ENCODE assay signal across 11 mouse cellular contexts in genomic region chr7:139087801-139088200, GRCm38 (mm10). TPM values are rescaled to one million over a fixed set of nuclear protein-coding genes. Genes with fewer than 3 reads are reported as not detected.
DNase-seq lines count a peak whose midpoint lies in the region; ATAC-seq and TF ChIP-seq lines count a peak whose summit lies in the region.
"Had no signal": no experiment of that assay in that cellular context is flagged by ENCODE, and none has a peak within 500 bp of the region (broad histone marks: within the 10 kb centered on the region; RNA-seq: fewer than 3 reads in every experiment).

No protein-coding gene starts in this region.

- H3K9ac ChIP-seq in forebrain, embryonic 16.5 days (replicated peaks; ENCODE audit: low read depth, low read length) = no peak overlapping the region
- H3K9ac ChIP-seq in midbrain, embryonic 11.5 days (ENCODE audit: low read length) = no peak overlapping the region

- H3K4me1 ChIP-seq in forebrain, embryonic 16.5 days (replicated peaks; ENCODE audit: control insufficient read depth, insufficient read depth, low read length) = peaks cover 38% of the 10 kb centered on the region
- peaks cover 11% of the 10 kb centered on the region for H3K4me1 ChIP-seq in midbrain, embryonic 11.5 days (ENCODE audit: control insufficient read depth, insufficient read depth, low read length)

- H3K27ac ChIP-seq in gastrocnemius, adult 2 months = no peak overlapping the region
- H3K27ac ChIP-seq in forebrain, embryonic 16.5 days (ENCODE audit: low read length) = no peak overlapping the region; the same call in 1 of the 2 replicates
- H3K27ac ChIP-seq in midbrain, embryonic 11.5 days (ENCODE audit: low read depth, low read length) = no peak overlapping the region

- DNase-seq in gastrocnemius, adult 2 months = peak; percentile 9
- no peak for DNase-seq in gastrocnemius, postnatal 25 days
- DNase-seq in adipocyte (ENCODE audit: low spot score) = peak; percentile 30
- no peak for DNase-seq in midbrain, embryonic 11.5 days (ENCODE audit: low spot score, missing footprints)
- DNase-seq in T-cell, adult 2 months (ENCODE audit: low spot score) = no peak
- DNase-seq in layer of hippocampus, adult 18-20 months (ENCODE audit: low spot score in 2 of 2) = no peak
- DNase-seq in spleen, postnatal 36 days (ENCODE audit: low spot score in 2 of 2) = no peak
- DNase-seq: adrenal gland, postnatal 25 days; kidney, postnatal 4 days; thymus, postnatal 36 days had no signal

- 23% methylated on average over 2 of the region's 2 CpGs for WGBS in forebrain, embryonic 16.5 days
- 79% methylated on average over 2 of the region's 2 CpGs for WGBS in midbrain, embryonic 11.5 days

- 0 out of 2 replicates have a peak, but pooled peaks cover 6% of the 10 kb centered on the region for H3K27me3 ChIP-seq in forebrain, embryonic 16.5 days (replicated peaks; ENCODE audit: control insufficient read depth, insufficient read depth, low read length)
- no peaks in the 10 kb centered on the region; the same call in 1 of the 2 replicates for H3K27me3 ChIP-seq in midbrain, embryonic 11.5 days (ENCODE audit: control insufficient read depth, insufficient read depth, low read length)

- H3K9me3 ChIP-seq in forebrain, embryonic 16.5 days (ENCODE audit: control insufficient read depth, low read length) = no peaks in the 10 kb centered on the region
- H3K9me3 ChIP-seq in midbrain, embryonic 11.5 days (ENCODE audit: control insufficient read depth, low read length) = no peaks in the 10 kb centered on the region

- no peak for TF ChIP-seq CTCF in gastrocnemius, adult 2 months (IDR thresholded peaks at IDR 0.05)

- ATAC-seq in forebrain, embryonic 16.5 days = peak; percentile 70
- no peak for ATAC-seq in midbrain, embryonic 11.5 days (ENCODE audit: low FRiP score)

- H3K4me2 ChIP-seq in forebrain, embryonic 16.5 days (ENCODE audit: low read length) = peak overlapping the region; percentile 87
- H3K4me2 ChIP-seq in midbrain, embryonic 11.5 days = peak overlapping the region; percentile 52

- intact Hi-C loops in gastrocnemius, adult 2 months (cut with DNase I) = no loop called here

- 0 out of 2 replicates have a peak, but pooled peaks cover 4% of the 10 kb centered on the region for H3K36me3 ChIP-seq in forebrain, embryonic 16.5 days (ENCODE audit: control insufficient read depth, insufficient read depth)
- peaks cover 10% of the 10 kb centered on the region for H3K36me3 ChIP-seq in midbrain, embryonic 11.5 days (ENCODE audit: control insufficient read depth, insufficient read depth, low read length)

- H3K4me3 ChIP-seq in gastrocnemius, adult 2 months = no peak overlapping the region
- no peak overlapping the region for H3K4me3 ChIP-seq in forebrain, embryonic 16.5 days (replicated peaks; ENCODE audit: low read length)
- peak overlapping the region; percentile 85; the same call in 1 of the 2 replicates for H3K4me3 ChIP-seq in midbrain, embryonic 11.5 days (ENCODE audit: low read depth, low read length)

RNA-seq across cellular contexts. Expression of gene Dpysl4, which starts 2.0 kb away (rescaled TPM):
- under 1 TPM; 0.23 to 0.75 TPM for total RNA-seq in gastrocnemius, adult 2 months (2021)
- total RNA-seq in gastrocnemius, postnatal 25 days (2021) = under 1 TPM; 0.28 to 0.35 TPM
- polyA plus RNA-seq in forebrain, embryonic 16.5 days (2015; fragmentation: Nextera tagmentation; extraction: Ambion mirVana) = 103 and 122 TPM in 2 replicates
- 167 and 179 TPM in 2 replicates for polyA plus RNA-seq in midbrain, embryonic 11.5 days (2014; fragmentation: Nextera tagmentation; extraction: Ambion mirVana)
- 10 to 100 TPM; 43.9 to 44.7 TPM for total RNA-seq in layer of hippocampus, adult 18-20 months (2021)

Comparison
In these comparisons a context has a peak if more than half of its experiments do, and no peak if none do; other contexts are left out.
1. DNase-seq: peak in gastrocnemius, adult 2 months (single experiment) and adipocyte (single experiment); none in gastrocnemius, postnatal 25 days (single experiment), midbrain, embryonic 11.5 days (single experiment), T-cell, adult 2 months (single experiment), layer of hippocampus, adult 18-20 months (0 of 2) and spleen, postnatal 36 days (0 of 2).
2. RNA of gene Dpysl4, which starts 2.0 kb away (total RNA-seq): 43.9 to 44.7 TPM in layer of hippocampus, adult 18-20 months; 0.23 to 0.75 TPM in gastrocnemius, adult 2 months and 0.28 to 0.35 TPM in gastrocnemius, postnatal 25 days; every median in the first group is over 10 times any median in the second.